Mouse (Mus musculus) C2C12 (cell line): ENCODE results near the gene Nav3.

Experiments used
- CTCF ChIP-seq: IDR thresholded peaks from one replicate; pipeline ENCODE4 v1.5.1; 2011; ENCODE audit not compliant: control insufficient read depth, insufficient read depth, insufficient read length
- FOSL1 ChIP-seq: IDR thresholded peaks from one replicate; pipeline ENCODE4 v1.8.0; 2011; ENCODE audit warnings: mild to moderate bottlenecking, low read length; ENCODE audit not compliant: poor library complexity, insufficient read depth, severe bottlenecking

- TF ChIP-seq CTCF (no peak), FOSL1 (no peak)
Measured at GRCm38 (mm10) chr10:110117341-110117740, 338.7 kb downstream of the Nav3 start.
